Mouse (Mus musculus): Measurements from ENCODE around the gene Fgf14. TPM values are rescaled to one million over a fixed set of nuclear protein-coding genes. Genes with fewer than 3 reads are reported as not detected.
"Not testable (repeated sequence)": the region's sequence is repeated elsewhere in the genome, so short reads cannot be mapped to it uniquely, and the experiment has no call there.

Gene Fgf14
- total RNA-seq, 2 experiments from 2014 or later = 1.5 to 2.1 TPM

GRCm38 (mm10) chr14:124474066-124474667, 202.8 kb downstream of the Fgf14 start:
- no peak for DNase-seq

- no peak for DNase-seq
Observed at GRCm38 (mm10) chr14:124470909-124471308, 206.0 kb downstream of the Fgf14 start.

GRCm38 (mm10) chr14:124455120-124455519, 221.8 kb downstream of the Fgf14 start:
- no peak for DNase-seq

- no peak for DNase-seq
Observed at GRCm38 (mm10) chr14:124446096-124446840, 230.7 kb downstream of the Fgf14 start.

- DNase-seq = no peak
Observed at GRCm38 (mm10) chr14:124444831-124445230, 232.1 kb downstream of the Fgf14 start.

GRCm38 (mm10) chr14:124439298-124439697, 237.6 kb downstream of the Fgf14 start:
- not testable (repeated sequence) for DNase-seq

GRCm38 (mm10) chr14:124411890-124412289, 265.0 kb downstream of the Fgf14 start:
- no peak for DNase-seq

- DNase-seq = no peak
Observed at GRCm38 (mm10) chr14:124410945-124411344, 266.0 kb downstream of the Fgf14 start.

GRCm38 (mm10) chr14:124328391-124328790, 348.5 kb downstream of the Fgf14 start:
- no peak for DNase-seq

GRCm38 (mm10) chr14:124319017-124319718, 357.8 kb downstream of the Fgf14 start:
- DNase-seq = no peak

- no peak for DNase-seq
Observed at GRCm38 (mm10) chr14:124315513-124315912, 361.4 kb downstream of the Fgf14 start.

- no peak for DNase-seq
Observed at GRCm38 (mm10) chr14:124287027-124287426, 389.9 kb downstream of the Fgf14 start.

- no peak for DNase-seq
Observed at GRCm38 (mm10) chr14:124278384-124278944, 398.5 kb downstream of the Fgf14 start.

GRCm38 (mm10) chr14:124266977-124267376, 409.9 kb downstream of the Fgf14 start:
- no peak for DNase-seq

- no peak for DNase-seq
Observed at GRCm38 (mm10) chr14:124264541-124265059, 412.3 kb downstream of the Fgf14 start.

- no peak for DNase-seq
Observed at GRCm38 (mm10) chr14:124263199-124263598, 413.7 kb downstream of the Fgf14 start.

- DNase-seq = no peak
Observed at GRCm38 (mm10) chr14:124247517-124247916, 429.4 kb downstream of the Fgf14 start.

GRCm38 (mm10) chr14:124223445-124223844, 453.5 kb downstream of the Fgf14 start:
- no peak for DNase-seq

- DNase-seq = no peak
Observed at GRCm38 (mm10) chr14:124222447-124222846, 454.5 kb downstream of the Fgf14 start.

- DNase-seq = no peak
Observed at GRCm38 (mm10) chr14:124220979-124221378, 455.9 kb downstream of the Fgf14 start.

GRCm38 (mm10) chr14:124195806-124196205, 481.1 kb downstream of the Fgf14 start:
- DNase-seq = no peak

GRCm38 (mm10) chr14:124195331-124195730, 481.6 kb downstream of the Fgf14 start:
- DNase-seq = peak; percentile 7

- DNase-seq = no peak
Observed at GRCm38 (mm10) chr14:124192815-124193142, 484.1 kb downstream of the Fgf14 start.

Data from heart, postnatal 4 days (tissue).